Mouse (Mus musculus) olfactory bulb, adult 2 months (tissue): Measurements from ENCODE around the gene Psma5.

ENCODE experiments used
- CTCF ChIP-seq: fragments of 200-500 bp; IDR thresholded peaks from 2 replicates; pipeline ENCODE4 v1.5.1; 2012; ENCODE audit warnings: low read depth, mild to moderate bottlenecking, low read length, moderate library complexity; ENCODE audit not compliant: insufficient read depth
- POLR2A ChIP-seq: fragments of 200-500 bp; IDR thresholded peaks from 2 replicates; pipeline ENCODE4 v1.6.1; 2012; ENCODE audit warnings: mild to moderate bottlenecking, low read depth, low read length, moderate library complexity; ENCODE audit not compliant: insufficient read depth

DNA sequence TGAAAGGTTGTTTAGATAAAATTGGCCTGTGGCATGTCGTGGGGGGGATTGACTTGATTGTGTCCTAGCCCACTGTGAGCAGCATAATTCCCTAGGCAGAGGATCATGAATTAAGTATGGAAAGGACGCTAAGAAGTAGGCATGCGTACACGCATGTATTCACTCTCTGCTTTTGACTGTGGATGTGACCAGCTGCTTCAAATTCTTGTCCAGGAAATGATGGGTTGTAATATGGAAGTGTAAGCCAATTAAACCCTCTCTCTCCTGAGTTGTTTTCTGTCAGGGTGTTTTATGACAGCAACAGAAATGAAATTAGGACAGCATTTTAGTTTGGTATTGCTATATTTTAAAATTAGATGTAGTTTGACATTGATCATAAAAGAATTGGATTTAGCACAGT, 68.1 kb downstream of the Psma5 start:
- no peak for TF ChIP-seq POLR2A
- no peak for TF ChIP-seq CTCF
